Mouse (Mus musculus) liver, postnatal 0 days (tissue): ENCODE results near the gene Upp1.

Source experiments
- CTCF ChIP-seq: sonication (generic); IDR thresholded peaks from 2 replicates; pipeline ENCODE4 v1.5.1; 2016; ENCODE audit warnings: antibody characterized with exemption, low read depth
- EP300 ChIP-seq: IDR thresholded peaks from 2 replicates; pipeline ENCODE4 v1.6.1; 2016; ENCODE audit warnings: antibody characterized with exemption, low read depth, mild to moderate bottlenecking

- TF ChIP-seq CTCF, result no peak
- no peak for TF ChIP-seq EP300
Measured at GRCm38 (mm10) chr11:9128110-9128509, 10.2 kb downstream of the Upp1 start.
